Mouse (Mus musculus) right cerebral cortex, adult 2 months (tissue): Measurements from ENCODE around the gene Igf1r.

ENCODE experiments used
- DNase-seq, 2 experiments: peaks; one replicate each; pipeline ENCODE4 v3.0.0; 2021 to 2022; ENCODE audit warnings: low spot score in 2 of 2

Igf1r gene

GRCm38 (mm10) chr7:68228491-68228890 lies 275.9 kb downstream of the Igf1r start:
- no peak for DNase-seq

- no peak for DNase-seq
Observed at GRCm38 (mm10) chr7:68230831-68231230, 278.2 kb downstream of the Igf1r start.

GRCm38 (mm10) chr7:68232521-68232920 lies 279.9 kb downstream of the Igf1r start:
- DNase-seq: no peak

- DNase-seq: no peak
Observed at GRCm38 (mm10) chr7:68233619-68234223, 281.1 kb downstream of the Igf1r start.

GRCm38 (mm10) chr7:68236817-68237216 lies 284.2 kb downstream of the Igf1r start:
- no peak for DNase-seq

- no peak for DNase-seq
Observed at GRCm38 (mm10) chr7:68239220-68239827, 286.7 kb downstream of the Igf1r start.

- DNase-seq: no peak
Observed at GRCm38 (mm10) chr7:68241205-68241604, 288.6 kb downstream of the Igf1r start.

- DNase-seq: no peak
Observed at GRCm38 (mm10) chr7:68245681-68246080, 293.1 kb downstream of the Igf1r start.

- DNase-seq: no peak
Observed at GRCm38 (mm10) chr7:68246249-68246648, 293.6 kb downstream of the Igf1r start.

GRCm38 (mm10) chr7:68250411-68250810 lies 297.8 kb downstream of the Igf1r start:
- no peak for DNase-seq

- no peak for DNase-seq
Observed at GRCm38 (mm10) chr7:68250902-68251301, 298.3 kb downstream of the Igf1r start.

- DNase-seq: no peak
Observed at GRCm38 (mm10) chr7:68257767-68258166, 305.1 kb downstream of the Igf1r start.

- no peak for DNase-seq
Observed at GRCm38 (mm10) chr7:68258326-68259150, 305.9 kb downstream of the Igf1r start.

- no peak for DNase-seq
Observed at GRCm38 (mm10) chr7:68259523-68260081, 307.0 kb downstream of the Igf1r start.

GRCm38 (mm10) chr7:68262612-68263200 lies 310.1 kb downstream of the Igf1r start:
- DNase-seq: no peak

- peak in 1 of 2 experiments; percentile 14 for DNase-seq
Observed at GRCm38 (mm10) chr7:68263346-68264027, 310.9 kb downstream of the Igf1r start.

GRCm38 (mm10) chr7:68264028-68264453 lies 311.4 kb downstream of the Igf1r start, which contains the start of gene Pgpep1l:
Gene Pgpep1l (minus strand): TSS chr7:68264233.
- peak; percentile 15 to 29 for DNase-seq

- DNase-seq: peak; percentile 75 to 81
Observed at GRCm38 (mm10) chr7:68264531-68264930, 311.9 kb downstream of the Igf1r start.

- no peak for DNase-seq
Observed at GRCm38 (mm10) chr7:68265391-68265790, 312.8 kb downstream of the Igf1r start.

GRCm38 (mm10) chr7:68266691-68267090 lies 314.1 kb downstream of the Igf1r start:
- no peak for DNase-seq

GRCm38 (mm10) chr7:68270551-68270950 lies 317.9 kb downstream of the Igf1r start:
- no peak for DNase-seq
